Mouse (Mus musculus) brain, adult 2 months (tissue): ENCODE data around the gene Fut7.
A peak's percentile ranks its signal among the peaks of the same experiment; 100 is the strongest.
"Not testable (repeated sequence)": the region's sequence is repeated elsewhere in the genome, so short reads cannot be mapped to it uniquely, and the experiment has no call there.

Experiments
- DNase-seq: peaks from one replicate; pipeline ENCODE4 v3.0.0; 2011; ENCODE audit warnings: low read depth, low spot score

Gene Fut7

DNA sequence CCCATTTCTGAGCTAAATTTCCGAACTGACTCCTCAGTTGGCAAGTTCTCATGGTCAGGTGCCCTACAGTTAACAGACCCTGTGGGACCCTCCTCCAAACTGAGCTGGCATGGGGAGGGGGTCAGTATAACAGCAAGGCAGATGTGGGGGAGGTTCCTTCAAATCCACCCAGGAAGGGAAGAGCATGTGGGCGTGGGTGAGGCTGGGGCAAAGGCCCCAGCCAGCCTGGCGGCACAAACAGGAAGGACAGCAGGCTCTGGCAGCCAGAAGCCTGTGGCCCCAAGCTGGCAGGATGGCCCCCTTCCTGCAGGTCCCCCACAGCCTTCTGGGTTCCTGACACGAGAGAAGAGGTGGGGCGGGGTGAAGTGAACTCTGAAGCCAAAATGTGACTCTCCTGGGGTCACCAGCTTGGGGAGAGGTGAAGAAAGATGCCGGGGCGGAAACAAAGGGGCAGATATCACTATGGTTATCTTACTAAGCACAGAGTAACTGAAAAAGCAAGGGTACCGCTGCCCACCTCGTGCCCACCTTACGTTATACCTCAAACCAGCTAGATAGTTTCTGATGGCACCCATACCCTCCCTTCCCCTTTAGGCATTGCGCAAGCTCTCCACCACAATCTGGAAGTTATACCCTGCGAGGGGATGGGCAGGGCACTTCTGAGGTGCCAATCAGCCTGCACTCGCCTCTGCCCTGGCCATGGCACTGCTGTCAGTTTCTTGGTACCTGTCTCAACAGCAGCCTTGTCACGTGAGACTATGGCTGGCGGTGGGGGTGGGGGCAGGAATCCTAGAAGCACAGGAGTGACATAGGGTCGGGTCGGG is at the start of gene Fut7:
Gene Fut7, plus strand, starts transcription at position 681 of the 824 bp plus-strand sequence.
- peak; percentile 43 for DNase-seq

DNA sequence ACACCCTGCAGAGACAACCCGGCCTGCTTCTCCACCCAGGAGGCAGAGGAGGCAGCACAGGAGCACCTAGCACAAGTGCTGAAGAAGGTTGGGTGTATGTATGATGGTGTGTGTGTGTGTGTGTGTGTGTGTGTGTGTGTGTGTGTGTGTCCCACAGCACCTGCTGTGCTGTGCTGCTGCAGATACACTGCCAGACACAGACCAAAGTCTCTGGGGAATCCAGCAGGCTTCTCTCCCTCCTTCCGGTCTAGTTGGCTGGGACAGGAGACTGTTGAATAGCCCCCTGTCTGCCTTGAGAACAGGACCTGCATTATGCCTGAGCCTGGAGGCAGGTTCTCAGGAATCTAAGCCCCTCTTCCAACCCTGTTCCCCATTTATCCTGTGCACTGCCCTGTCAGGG is 49.6 kb upstream of the Fut7 start:
- no peak for DNase-seq

DNA sequence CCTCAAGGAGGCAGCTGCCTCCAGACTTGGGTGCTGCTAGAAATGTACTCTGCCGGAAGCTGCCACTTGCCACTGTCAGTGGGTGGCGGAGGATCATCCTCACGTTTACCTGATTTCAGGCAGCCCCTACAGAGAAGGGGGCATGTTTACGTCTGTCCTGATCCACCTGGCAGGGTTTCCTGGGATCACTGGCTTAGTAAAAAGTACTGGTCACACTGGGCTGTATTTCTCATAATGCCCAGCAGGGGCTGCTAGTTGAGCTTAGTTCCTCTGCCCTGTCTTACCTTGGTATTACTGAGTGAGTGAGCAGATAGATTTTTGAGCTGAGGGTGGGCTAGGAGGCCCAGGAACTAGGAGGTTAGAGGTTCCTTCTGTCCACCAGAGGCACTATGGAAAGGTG is 46.5 kb upstream of the Fut7 start:
- peak; percentile 71 for DNase-seq

DNA sequence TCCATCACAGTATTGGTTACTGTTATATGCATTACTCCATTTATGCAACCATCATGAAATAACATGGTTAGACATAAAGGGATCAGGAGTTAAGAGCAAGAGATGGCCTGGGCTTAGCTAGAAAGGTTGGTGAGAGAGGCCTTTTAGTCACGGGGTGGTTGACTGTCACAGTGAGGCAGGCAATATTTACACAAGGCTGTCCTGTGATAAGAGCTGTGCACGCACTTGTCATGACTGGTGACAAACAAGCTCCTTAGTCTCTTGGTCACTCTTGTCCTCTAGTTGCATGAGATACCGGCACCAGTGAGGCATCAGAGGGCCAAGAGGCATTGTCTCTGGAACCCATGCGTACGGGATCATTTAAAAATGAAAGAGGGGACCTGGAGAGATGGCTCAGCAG is 38.6 kb upstream of the Fut7 start:
- DNase-seq: no peak

DNA sequence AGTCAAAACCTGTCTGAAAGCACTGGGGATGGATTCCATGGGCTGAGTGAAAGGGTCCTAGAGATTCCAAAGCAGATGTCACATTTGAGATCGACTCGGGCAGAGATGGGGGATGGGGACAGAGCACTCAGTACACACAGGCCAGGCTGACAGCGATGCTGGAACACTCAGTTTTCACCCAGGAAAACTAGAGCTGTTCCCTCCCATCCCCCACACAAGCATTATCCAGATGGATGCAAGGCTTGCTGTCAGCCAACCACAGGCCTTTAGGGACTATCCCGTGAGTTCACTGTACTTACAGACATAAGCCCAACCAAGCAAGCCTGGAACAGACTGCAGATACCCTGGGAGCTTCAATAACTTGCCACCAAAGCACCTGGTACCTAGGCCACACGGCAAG is 31.8 kb upstream of the Fut7 start:
- DNase-seq: no peak

DNA sequence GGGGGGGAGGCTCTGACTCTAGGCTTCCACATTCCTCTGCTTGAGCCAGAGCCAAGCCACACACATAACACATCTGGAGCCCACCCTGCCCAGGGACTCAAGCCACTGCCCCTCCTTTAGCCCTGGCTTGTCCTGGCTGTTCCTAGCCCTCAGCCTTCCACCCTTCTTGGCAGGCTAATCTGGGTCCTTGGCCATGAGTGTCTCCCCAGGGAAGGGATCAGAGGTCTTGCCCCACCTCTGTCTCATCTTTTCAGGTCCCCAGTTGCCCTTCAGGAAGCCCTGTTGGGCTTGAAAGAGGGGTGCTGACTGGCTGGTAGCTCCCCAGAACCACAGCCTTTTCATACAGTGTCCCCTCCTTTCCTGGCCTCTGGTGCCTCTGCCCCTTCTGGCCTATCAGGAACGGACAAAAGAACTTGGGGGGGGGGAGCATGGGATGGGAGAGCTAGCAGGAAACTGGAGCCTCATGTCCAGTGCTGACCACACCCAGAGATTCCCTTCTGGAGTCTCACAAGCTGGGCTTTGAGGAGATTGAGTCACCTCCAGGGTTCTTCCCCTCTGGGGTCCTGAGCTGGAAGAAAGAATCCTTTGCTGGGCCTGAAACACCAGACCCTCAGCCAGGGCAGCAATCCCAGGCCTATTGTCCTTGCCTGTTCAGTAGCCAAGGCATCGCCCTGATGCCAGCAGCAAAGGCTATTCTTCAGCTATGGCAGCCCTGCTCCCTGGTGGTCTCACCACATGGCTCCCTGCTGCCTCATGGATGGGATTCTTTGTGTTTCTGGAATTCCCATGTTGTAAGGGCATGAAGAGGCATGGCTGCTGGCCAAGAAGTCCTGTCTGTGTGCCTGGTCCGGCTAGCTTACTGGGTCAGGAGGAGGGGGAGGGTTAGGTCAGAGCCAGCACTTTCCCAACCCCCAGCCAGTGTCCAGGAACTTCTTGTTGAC is 28.5 kb upstream of the Fut7 start:
- DNase-seq: peak; percentile 29

DNA sequence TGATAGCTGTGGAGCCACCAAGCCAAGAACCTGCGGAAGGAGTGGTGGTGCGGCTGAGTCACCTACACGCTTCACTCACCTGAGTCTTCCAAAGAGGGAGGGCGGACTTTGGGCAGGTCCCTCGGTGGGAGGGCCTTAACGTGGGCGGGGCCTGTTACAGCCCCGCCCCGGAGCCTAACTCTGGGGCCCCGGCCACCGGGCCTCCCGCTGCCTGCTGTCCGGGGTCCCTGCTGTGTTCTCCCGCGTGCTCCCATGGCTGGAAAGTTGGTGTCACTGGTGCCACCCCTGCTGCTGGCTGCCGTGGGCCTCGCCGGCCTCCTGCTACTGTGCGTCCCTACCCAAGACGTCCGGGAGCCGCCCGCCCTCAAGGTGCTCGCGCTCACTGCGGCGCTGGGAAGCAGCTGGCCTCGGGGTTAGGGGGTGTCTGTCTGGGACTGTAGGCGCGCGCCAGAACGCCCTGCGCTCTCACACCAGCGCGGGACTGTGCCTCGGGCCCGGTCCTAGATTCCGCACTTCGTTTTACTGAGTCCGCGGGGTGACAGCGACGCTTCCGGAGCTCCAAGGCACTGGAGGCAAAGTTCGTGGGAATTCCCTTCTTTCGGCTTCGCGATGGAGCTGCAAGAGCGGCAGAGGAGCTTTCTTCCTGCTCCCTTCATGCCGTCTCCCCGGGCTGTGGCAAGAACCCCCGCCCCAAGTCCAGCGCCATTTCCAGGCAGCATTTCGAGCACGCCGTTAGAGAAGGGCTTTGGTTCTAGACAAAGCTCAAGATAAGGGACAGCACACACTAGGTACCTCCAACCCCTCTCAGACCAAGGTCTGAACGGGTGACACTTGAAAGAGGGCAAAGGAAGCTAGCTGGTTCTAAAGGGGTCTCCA is 27.1 kb upstream of the Fut7 start, which contains the start of gene Entpd2:
Gene Entpd2, plus strand, starts transcription at position 154 of the 876 bp plus-strand sequence.
- DNase-seq: peak; percentile 60

DNA sequence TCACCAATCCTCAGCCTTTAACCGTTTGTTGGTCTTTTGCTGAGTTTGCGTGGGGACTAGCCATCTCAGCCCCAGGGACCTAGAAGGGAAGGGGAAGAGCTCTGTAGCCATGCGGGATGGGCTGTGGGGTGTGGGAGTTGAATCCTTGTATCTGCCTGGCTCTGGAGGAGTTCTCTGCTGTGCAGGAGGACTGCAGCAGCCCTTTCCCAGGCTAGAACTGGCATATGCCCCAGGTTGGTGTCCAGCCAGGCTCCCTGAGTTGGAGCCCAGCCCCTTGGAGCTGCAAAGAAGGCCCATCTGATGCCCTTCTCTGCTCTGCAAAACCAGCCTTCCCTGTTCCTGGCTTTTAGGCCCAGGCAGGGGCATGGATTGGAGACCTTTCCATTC is 26.5 kb upstream of the Fut7 start:
- DNase-seq: peak; percentile 86

DNA sequence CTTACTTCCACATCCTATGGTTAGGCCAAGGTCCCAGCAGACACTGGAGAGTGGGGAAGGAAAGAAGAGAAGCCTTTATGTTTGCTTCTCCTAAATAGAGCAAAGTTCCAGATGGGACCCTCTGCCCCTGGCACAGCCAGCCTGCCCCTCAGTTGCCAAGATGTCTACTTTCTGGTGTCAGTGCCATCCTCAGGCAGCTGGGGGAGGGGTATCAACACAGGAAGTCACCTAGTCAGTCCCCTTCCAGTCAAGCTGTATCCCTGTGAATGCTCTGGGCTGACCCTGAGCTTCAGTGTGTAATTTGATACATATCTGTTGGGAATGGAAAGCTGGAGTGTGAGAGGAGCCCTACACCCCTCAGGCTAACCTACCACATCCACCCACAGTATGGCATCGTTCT is 26.1 kb upstream of the Fut7 start:
- no peak for DNase-seq

DNA sequence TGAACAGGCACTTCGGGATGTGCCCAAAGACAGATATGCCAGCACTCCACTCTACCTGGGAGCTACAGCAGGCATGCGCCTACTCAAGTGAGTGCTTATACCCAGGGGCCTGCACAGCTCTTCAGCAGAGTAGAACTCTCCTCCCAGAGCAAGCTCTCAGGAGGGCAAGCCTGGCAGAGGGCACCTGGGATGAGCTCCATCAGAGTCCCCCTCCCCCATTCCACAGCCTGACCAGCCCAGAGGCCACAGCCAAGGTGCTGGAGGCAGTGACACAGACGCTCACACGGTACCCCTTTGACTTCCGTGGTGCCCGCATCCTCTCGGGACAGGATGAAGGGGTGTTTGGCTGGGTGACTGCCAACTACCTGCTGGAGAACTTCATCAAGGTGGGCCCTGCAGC is 25.0 kb upstream of the Fut7 start:
- no peak for DNase-seq

DNA sequence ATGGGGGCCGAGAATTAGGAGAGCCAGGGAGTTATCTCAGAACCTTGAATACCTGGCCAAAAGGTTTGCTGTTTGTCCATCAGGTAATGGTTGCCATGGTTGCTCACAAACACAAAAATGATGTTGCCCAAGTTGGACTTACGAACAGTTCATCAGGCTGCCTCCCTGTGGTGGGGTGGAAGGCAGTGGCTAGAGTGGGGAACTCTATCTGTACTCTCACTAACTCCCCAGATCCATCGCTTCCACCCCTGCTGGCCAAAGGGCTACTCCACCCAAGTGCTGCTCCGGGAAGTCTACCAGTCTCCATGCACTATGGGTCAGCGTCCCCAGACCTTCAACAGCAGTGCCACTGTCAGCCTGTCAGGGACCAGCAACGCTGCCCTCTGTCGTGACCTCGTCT is 24.0 kb upstream of the Fut7 start, which contains the start of gene Npdc1:
Gene Npdc1, plus strand, starts transcription at position 301 of the 400 bp plus-strand sequence.
- no peak for DNase-seq

DNA sequence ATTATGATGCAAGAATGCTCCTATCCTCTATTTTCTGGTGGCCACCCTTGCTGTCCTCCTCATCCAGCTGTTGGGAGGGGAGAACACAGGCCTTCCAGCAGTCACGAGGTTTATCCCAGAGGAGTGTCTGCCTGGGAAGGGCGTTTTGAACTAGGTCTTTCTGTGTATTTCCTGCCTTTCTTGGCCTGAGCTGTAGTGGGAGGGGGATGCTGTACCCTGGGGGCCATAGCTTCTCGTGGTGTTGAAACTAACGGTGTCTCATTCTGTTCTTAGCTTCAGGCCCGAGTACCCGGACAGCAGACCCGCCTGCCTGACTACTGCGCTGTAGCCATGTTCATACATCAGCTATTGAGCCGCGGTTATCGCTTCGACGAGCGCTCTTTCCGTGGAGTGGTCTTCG is 22.8 kb upstream of the Fut7 start:
- no peak for DNase-seq

DNA sequence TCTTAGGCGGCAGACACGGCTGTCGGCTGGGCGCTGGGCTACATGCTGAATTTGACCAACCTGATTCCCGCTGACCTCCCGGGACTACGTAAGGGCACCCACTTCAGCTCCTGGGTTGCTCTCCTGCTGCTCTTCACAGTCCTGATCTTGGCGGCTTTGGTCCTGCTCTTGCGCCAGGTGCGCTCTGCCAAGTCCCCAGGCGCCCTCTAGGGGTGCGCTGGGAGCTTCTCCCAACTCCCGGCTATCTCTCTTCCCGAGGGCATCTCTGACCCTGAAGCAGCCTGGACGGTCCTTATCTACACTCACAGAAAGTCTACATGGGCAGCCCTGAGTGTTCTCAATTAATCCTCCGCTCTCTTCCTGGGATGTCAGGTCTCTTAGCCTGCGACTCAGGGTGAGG is 22.3 kb upstream of the Fut7 start:
- peak; percentile 86 for DNase-seq

DNA sequence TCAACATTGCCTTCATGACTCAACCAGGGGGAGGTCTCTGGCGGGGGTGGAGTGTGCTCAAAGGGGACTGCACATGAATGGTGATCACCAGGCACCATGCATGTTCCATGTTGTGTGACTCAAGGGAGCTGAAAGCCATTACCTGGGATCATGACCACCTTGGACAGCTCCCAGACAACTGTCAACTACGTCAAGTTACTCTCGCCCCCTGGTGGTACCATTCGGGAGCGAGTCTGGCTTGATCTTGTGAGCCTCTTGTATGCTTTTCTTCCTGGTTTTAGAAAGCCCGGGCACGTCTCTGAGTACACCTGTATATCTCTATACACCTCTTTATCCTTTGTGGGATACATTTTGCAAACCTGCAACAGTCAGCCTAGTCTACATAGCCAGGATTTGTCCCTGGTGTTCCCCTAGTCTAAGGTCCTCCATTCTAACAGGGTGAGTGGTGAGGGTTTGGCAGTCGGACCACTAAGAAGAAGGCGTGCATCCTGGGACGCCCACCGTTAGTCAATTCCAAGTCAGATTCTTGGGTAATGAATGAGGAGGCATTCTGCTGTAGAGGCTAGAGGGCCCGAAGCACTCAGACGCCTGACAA is 20.6 kb upstream of the Fut7 start:
- peak; percentile 88 for DNase-seq

DNA sequence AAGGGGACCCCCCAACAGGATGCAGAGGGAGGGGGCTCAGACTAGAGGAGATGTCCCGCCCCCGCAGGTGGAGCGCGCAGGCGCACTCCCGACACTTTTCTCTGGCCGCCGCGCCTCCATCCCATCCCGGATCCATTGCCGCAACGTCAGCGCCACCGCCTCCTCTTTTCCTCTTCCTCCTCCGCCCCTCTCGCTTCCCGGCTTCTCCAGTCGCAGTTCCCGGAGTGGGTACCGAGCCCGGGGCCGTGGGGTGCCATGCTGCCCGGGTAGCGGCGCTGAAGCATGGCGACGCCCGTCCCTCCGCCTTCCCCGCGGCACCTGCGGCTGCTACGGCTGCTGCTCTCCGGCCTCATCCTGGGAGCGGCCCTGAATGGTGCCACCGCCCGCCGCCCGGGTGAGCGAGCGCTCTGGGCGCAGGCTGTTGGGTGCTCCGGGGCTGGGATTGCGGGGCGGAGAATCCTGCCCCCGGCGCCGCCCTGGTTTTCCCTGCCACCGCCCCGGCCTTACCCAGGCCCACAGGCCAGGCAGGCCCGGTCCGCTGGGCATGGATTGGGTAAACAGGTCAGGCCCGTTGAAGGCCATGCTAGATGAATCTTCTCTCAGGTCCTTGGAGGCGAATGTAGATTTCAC is 20.0 kb upstream of the Fut7 start:
- peak; percentile 94 for DNase-seq

DNA sequence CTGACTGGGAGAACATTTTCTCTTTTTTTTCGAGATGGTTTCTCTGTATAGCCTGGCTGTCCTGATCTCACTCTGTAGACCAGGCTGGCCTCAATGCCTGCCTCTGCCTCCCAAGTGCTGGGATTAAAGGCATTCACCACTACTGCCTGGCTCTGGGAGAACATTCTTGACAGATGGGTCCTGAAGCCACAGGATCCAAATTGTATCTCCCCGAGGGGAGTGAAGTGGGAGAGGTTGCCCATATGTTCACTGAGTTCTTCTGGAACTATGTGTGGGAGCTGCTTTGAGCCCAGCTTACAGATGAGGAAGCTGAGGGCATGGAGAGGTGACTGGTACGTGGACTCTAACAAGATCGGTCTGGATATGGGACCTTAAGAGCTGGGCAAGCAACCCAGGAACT is 19.1 kb upstream of the Fut7 start:
- DNase-seq: peak; percentile 55

DNA sequence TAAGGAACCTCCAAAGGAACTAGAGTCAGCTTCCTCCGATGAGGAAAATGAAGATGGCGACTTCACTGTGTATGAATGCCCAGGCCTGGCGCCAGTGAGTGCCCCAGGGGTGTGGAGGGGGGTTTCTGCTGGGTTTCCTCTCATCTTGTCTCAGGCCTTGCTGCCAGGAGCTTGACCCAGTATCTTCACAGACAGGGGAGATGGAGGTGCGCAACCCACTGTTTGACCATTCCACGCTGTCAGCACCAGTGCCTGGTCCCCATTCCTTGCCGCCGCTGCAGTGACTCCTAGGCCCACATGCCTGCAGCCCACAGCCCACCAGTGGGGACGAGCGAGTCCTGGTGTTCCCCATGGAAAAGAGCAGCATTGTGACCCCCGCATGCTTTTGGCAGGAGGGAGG is 14.2 kb upstream of the Fut7 start:
- DNase-seq: no peak

DNA sequence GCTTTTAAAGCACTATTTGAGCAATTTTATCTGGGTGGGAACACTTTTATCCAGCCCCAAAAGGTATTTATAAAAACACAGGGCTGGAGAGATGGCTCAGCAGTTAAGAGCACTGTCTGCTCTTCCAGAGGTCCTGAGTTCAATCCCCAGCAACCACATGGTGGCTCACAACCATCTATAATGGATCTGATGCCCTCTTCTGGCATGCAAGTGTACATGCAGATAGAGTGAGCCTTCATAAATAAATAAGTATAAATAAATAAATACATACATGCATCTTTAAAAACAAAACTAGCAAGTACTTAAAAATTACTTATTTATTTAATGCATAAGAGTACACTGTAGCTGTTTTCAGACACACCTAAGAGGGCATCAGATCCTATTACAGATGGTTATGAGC is 9.6 kb upstream of the Fut7 start:
- not testable (repeated sequence) for DNase-seq

DNA sequence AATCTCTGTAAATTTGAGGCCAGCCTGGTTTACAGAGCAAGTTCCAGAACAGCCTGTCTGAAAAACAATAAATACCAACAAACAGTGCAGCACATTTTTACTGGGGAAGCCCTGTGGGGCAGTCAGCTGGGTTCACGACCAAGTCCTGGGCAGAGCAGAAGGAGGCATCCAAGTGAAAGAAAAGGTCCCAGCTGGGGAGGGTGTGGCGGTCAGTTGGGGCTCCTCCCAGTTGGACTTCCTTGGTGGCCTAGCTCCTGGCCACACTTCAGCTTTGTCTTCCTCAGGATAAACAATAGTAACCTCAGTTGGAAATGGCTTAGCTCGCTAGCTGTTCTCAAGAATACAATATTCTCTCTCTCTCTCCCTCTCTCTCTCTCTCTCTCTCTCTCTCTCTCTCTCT is 5.6 kb upstream of the Fut7 start:
- DNase-seq: no peak

DNA sequence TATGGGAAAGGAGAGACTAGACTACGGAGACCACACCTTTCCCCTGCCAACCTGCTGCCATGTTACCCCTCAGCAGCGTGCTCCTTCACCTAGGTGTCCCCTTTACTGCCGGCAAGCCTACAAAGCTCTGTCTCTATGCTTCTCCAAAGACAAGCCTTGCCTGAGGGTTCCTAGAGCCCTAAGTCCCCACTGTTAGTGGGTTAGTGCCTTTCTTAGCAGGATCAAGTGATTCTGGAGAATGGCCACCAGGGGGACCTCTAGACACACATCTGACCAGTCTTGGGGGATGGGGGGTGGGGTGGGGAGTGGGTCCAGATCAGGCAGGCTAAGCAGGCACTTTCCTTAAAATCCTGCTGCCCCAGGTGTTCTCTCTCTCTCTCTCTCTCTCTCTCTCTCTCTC is 1.2 kb upstream of the Fut7 start:
- DNase-seq: peak; percentile 86

DNA sequence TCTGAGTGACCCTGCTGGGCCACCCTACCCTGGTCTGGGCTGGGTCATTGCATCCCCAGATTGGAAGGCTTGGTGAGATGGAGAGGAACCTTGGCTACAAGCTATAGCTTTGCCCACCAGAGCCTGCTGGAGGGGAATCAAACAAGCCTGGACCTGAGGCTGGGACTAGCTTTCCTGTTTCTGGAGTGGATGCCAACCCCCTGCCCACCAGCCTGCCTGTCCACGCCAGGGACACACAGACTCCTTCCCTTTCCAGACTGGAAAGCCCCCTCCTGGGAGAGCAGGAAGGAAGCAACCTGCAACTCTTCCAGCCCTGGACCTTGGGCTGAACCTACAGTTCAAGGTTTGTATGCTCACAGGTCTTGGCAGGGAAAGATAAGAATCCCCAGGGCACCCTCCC is 559 bp downstream of the Fut7 start:
- no peak for DNase-seq
